Mouse (Mus musculus) CD4-positive, CD25-positive, alpha-beta regulatory T cell, adult 4 months (primary cell): ENCODE results near the gene Asic2. TPM values are rescaled to one million over a fixed set of nuclear protein-coding genes. Genes with fewer than 3 reads are reported as not detected.

Experiments
- ATAC-seq: one replicate; pipeline ENCODE4 v1.8.0; 2017
- polyA plus RNA-seq, 2 experiments: library from polyadenylated mRNA; unstranded; fragments of 100-300 nt; shearing (Covaris generic); gene quantifications; one replicate each; pipeline ENCODE4 v1.2.1; 2017

Gene Asic2
- polyA plus RNA-seq, 2 experiments from 2014 or later = not detected

DNA sequence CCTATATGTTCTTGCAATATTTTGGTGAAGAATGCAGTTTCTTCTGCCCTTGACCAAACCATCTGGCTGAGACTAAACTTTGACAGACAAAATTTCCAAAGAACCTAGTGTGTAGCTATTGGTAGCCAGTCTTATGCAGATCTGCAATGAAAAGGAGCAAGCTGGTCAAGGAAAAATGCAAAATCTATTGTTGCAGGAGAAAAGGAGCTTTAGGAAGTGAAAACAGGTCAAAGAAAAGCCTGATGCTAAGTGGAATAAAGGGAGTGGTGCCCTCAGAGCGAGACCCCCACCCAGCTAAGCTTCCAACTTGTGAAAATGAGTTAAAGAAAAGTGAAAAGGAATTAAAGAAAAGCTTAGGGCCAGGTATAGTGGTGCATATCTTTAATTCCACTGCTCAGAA is 135.9 kb downstream of the Asic2 start:
- ATAC-seq = no peak

DNA sequence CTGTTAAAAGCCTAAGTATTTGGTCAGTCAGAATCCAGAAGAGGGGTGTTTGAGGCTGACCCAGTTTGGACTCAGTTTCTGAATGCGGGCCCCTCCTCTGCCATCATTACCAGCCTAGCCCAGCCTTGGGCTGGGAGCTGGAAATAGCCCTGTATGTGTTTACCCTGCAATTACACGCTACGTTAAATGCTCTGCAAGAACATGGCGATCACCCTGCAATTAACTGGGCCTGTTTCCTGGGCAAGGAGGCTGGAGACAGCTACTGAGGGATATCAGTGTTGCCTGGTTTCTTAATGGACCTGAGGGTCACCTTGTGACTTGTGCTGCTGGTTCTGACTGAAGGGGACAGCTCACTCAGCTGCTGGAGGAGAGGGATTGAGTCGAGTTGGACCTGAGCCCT is 151.7 kb downstream of the Asic2 start:
- no peak for ATAC-seq

DNA sequence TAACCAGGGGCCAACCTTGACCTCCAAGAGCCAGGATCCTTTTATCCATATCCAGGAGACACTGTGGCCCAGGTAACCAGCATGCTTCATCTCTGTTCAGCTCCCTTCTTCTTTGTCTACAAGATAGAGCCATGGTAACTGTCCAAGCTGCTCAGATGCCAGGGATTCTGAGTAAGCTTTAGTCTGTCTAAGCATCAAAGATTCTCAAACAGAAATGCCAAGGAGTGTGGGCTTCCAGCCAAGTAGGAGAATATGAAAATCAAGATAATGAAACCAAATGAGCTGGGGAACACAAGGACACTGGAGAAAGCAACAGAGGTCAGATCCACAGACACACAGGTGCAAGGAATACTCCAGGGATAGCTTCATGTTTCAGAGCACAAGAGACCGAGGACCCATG is 153.4 kb downstream of the Asic2 start:
- no peak for ATAC-seq

DNA sequence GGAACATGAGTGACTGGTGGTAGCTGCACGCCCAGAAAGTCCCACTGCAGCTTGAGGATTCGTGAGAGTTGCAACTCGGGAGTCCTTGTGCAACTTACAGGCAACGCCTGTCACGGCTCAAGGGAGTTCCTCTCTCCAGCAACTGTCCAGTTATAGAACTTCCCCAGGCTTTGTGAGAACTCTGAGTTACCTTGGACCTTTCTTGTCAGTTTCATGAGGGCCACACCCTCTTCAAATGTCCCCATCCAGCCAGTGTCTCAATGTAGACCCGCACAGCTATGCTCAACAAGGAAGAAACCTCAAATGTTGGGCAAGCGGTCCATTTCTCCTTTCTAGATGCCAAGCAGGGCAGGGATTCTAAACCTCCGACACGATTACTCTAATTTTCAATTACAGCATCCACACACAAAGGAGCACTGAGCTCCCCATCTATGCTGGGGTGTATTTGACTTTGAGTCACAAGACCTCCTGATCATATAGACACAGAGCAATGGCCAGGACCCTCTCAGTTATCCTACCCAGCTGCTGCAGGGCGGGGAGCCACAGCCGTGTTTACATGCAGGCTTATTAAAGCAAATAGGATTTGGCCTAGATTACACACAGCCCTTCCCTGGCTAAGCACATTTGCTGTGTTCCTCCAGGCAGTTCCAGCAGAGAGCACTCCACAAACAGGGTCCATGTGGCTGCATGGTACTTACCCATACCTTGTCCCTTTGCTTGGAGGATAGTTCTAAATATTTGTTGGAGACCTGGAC is 161.2 kb downstream of the Asic2 start:
- ATAC-seq = no peak

DNA sequence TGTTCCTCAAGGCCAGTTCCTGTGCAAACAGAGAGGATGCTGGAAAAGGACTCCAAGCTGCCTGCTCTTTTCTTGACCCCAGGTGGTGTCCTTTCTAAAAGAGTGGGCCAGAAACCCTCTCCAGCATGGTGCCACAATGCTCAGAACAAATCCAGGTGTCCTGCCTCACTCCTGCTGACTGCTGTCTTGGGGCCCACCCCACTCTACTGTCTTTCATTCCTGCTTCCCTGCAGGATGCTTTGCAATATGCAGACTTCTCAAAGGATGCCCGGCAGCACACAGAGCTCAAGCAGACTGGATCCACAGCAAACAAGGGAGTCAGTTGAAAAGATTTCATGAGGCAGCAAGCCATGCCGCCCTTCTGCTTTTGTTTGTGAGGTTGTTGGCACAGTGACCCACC is 164.7 kb downstream of the Asic2 start:
- no peak for ATAC-seq

DNA sequence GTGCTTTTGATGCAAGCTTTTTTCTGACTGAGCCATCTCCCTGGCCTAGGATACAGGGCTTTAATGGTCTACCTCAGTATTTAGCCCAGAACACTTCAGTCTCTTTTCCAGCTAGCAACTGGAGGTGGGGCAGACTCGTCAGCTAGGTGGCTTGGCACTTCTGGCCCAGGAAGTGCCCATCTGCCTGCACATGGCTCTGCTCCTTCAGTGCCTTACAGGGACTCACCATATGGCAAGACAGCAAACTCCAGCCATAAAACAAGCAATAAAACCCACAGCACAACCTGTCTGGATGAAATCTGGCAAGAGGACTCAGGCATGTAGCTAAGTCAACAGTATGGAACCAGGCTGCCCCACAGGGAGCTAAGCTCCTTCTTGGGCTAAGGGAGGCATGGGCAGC is 165.6 kb downstream of the Asic2 start:
- no peak for ATAC-seq

DNA sequence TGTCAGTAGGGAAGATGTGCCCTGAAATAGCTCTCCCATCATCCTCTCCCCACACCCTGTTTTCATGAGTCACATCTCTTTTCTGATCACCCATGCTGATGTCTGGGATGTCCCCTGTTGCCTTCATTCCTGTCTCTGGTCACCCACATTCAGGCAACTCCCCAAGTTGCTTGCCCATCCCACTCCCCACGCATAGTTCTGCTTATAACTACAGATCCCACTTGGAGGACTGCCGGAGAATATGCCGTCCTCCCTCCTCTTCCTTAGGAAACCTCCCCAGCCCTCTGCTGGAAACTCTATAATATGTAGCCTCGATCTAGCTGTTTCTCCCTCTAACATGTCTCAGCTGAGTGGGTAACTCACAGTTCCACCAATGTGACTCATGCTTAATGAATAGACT is 167.4 kb downstream of the Asic2 start:
- no peak for ATAC-seq

DNA sequence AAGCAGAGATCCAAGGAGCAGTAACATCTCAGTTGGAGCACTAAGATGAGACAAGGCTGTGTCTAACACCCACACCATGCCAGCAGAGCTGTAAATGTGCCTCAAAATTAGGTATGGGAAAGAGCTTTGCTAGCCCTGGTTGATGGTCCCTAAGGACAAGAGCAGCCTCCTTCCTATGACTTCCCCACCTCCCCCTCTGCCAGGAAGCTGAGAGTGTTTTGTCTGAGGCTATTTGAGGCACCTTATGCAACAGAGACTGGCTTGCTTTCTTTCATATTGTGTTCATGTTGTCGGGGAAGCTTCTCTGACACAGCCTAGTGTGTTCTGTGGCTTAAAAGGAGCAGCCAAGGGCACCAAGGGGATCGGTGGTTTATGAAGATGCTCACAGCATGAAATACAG is 174.7 kb downstream of the Asic2 start:
- no peak for ATAC-seq

DNA sequence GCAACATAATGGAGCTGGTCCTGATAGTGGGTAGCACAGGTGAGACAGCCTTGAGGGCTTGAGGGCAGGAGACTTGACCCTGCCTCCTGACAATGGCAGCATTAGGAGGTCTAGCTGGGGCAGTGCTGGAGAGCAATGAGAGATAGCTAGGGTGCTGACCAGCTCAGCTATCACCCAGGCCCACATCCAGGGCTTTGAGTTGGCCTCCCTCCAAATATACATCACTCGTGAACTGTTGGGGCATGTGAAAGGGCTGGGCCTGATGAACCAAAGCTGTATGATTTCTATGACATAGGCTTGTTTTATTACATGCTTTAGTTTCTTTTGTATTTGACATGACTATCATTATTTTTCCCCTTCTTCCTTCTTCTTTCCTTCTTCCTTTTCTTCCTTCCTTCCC is 176.7 kb downstream of the Asic2 start:
- no peak for ATAC-seq

DNA sequence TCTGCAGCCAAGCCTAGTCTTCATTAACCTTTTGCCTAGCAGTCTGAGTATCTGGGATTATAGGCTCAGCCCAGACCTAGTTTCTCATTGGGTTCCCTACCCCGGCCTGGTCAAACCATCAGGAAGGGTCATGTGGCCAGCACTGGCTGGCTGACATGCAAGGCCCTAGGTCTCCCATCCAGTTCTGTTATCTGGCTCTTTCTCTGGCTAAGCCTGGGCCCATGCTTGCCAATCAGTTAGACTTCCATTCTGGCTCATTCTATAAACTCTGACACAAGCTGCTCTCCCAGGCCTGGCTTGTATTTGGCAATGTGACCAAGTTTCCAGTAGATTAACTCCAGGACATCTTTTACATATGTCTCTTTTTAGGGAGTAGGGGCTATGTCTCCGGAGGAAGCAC is 187.7 kb downstream of the Asic2 start:
- ATAC-seq = no peak

DNA sequence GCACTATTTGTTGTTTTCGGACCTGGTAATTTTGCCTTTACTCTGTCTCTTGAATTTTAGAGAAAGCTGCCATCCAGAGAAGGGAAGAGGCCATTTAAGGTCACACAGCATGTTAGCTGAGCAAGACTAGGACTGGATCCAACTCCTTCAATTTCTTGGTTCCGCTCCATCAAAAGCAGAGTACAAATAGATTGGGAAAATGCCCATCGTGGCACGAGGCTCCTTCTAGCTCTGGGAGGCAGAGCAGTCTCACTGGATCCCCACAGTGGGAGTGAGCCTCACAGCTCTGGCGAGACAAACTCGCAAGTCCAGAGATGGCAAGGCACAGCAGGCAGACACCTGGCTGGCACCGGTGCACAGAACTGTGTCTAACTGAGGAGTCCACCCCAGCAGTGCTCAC is 188.4 kb downstream of the Asic2 start:
- ATAC-seq = no peak

DNA sequence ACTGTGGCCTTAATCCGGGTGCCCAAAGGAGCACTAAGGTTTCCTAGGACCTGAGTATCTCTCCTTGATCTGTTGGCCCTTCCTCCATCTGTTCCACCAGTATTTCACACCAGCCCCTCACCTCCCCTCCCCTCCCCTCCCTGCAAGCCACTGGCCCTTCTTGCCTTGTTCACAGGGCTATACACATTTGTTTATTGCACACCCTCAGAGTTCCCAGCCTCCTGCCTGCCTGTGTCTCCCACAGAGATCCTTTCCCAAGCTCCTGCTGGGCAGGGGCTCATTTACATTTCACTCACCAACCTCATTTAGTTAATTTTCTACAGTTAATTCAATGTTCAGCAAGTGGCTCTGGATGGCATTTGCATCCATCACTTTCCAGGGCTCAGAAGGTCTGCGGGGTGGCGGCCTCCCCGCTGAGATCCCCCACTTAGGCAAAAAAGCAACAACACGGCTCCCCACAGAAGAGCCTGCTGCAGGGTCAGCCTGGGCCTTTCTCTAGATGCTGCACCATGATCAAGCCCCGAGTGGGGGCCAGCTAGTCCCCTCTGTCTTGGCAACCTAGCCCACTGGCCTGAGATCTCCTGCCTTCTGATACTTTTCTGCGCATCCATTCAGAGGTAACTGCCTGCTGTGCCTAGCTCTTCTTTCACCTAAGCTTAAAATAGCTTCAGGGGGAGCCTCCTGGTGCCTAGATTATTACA is 196.9 kb downstream of the Asic2 start:
- ATAC-seq = no peak

DNA sequence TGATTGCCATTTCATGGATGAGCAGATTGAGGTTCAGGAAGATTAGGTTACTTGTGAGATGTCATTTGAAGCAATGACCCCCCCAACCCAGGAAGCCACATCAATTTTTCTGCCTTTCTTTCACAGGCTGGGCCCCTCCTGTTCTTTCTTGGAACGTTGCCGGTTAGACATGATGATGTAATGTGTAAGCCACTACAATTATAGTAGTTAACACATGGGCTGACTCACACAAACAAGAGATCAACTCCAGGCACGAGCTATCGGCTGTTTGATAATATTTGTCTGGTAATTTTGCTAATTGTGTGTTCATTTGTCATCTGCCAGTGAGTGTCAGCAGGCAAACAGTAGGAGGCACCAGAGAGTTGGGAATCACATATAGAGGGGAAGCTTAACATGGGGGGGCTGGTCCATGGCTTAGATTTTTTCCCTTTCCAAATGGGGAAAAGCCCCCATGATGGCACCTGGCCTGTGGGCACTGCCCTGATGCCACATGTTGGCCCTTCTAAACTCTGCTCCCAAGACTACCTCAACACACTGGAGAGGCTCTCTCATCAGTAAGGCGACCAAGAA is 198.5 kb downstream of the Asic2 start:
- no peak for ATAC-seq

DNA sequence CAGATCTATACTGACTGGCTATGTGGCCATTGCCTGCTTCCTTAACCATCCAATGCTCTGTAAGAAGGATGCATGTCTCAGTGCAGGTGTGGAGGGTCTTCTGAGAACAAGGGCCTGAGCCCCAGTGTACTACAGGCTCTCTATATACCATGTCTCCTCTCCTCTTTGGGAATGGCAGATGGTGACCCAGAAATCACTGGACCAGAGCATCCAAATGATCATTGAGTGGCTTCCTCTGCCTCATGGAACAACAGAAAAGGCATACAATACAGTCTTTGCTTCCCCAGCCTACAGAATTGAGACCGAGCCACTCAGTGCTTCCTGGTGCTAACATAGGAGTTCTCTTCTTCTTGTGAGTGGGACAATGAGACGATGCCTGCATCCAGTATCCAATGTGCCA is 200.0 kb downstream of the Asic2 start:
- ATAC-seq = no peak

DNA sequence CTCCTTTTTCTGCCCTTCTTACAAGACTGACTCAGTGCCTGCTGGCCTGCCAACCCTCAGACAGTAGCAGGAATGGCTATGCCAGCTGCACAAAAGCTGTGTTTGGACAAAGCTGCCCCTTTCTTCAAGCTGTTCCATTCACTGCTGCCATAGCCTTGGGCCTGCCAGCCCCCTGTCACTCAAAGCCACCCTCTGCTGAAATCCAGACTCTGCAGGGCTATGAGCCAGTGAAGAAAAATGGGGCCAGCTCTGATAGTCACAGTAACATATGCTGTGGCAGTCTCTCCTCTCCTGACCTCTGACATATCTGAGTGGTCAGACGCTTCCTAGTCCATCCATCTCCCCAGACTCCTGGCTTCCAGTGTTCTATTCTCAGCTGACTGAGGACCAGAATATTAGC is 200.5 kb downstream of the Asic2 start:
- ATAC-seq = no peak

DNA sequence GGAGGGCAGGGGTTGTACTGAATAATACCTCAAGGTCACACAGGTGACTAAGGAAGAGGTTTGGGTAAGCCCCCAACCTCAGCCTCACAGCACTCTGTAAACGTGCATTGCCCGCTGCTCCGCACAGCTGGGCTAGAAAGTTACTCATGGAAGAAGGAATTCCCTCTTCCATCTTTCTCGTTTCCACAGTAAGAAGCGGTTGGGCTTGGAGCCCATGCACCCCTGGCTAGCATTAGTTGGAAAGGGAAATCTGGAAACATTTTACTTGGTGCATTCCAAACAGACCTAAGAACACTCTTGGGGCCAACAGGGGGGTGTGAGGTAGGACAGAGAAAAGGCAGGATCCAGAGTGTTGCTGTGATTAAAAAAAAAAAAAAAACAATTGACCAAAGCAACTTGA is 203.0 kb downstream of the Asic2 start:
- no peak for ATAC-seq

DNA sequence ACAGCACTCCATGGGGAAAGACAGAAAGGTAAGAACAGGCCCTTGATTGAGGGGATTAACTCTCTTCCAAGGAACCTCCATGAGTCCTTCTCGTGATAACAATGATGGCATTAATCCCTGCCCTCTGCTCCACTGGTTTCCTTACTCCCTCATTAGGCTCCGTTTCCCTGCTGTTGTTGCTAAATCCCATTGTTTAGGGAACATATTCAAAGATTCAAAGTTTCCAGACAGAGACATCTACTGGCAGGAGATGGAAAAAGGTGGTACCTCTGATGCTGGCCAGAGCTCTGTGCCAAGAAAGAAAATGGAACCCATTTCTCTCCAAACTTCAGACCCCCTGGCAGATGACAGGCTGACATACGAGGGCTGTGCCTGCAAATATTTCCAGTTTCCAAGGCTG is 203.5 kb downstream of the Asic2 start:
- no peak for ATAC-seq

DNA sequence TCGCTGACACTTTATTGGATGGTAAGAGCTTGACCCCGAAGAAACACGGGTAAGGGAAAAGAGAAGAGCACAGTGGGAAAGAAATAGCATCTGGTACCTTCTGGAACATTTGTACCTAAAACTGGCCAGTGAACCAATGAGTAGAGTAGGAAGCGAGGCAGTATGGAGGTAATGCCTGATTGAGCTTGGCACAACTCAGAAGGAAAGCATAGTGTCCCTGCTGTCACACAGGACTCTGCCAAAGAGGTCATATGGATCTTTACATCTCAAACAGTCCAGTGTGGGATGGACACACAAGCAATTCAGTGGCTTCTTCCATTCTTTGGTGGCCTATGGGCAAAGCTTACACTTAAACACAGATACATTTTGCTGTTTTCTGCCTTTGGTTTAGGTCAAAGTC is 211.0 kb downstream of the Asic2 start:
- no peak for ATAC-seq

DNA sequence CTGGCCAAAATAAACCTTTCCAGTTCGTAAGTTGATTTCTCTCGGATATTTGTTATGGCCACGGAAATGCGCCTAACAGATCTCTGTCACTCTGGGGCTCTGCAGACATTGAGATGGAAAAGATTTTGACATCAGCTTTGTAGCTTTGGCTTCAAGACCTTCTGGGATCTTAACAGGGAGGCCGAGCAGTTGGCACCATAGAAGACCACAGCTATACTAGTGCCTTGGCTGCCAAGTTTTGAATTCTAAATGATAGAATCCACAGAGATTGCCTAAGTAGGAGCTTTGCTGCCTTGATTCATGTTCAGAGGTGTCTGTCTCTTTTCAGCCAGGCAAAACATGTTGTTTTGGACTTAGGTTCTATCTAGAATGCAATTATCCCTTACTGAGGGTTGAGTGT is 217.4 kb downstream of the Asic2 start:
- ATAC-seq = no peak

DNA sequence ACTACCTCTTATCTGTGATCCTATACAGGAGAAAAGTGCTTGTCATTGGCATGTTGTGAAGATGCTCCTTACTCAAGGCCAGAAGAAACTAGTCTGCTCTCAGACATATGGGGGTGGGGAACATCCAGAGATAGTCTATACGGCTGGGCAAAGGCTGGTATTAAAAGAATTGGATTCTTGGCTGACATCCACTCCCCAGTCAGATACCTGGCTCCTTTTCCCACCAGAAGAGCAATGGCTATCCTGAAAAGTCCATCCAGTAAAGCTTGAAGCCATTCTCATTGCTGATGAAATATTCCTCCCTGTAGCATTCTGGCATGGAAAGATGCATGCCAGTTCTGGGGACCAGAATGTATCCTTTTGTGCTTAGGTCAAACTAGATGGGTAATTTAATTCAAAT is 218.2 kb downstream of the Asic2 start:
- no peak for ATAC-seq

DNA sequence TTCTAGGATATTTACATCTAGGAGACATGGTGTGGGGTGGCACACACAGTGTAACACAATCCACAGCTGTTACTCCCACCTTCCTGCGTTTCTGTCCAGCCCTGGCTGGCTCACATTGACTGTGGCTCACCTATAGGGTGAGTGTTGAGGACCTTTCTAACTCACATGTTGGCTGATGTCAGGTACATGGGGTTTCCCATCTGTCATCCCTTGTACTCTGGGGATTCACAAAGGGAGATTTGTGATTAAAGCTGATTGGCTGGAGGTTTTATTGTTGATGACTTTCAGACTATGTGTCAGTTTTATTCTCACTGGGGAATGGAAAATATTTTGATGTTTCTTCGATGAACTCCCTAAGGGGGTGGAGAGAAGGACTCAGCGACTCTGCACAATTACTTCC is 229.3 kb downstream of the Asic2 start:
- peak; percentile 71 for ATAC-seq

DNA sequence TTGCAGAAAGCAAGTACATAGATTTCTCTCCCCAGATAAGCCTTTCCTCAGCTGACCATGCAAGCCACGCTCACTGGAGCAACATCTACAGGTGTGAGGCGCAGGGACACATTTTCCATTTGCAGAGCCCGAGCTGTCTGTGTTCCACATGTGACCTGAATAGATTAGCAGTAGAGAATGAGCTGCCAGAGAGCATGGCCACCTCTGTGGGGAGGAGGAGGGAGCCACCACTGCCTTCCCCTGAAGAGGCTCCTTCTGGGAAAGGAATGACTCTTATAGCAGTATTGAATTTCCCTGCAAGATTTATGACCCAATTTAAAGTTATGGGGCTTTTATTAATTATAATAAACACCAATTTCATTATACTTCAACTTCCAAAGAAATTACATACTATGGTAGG is 230.5 kb downstream of the Asic2 start:
- no peak for ATAC-seq

DNA sequence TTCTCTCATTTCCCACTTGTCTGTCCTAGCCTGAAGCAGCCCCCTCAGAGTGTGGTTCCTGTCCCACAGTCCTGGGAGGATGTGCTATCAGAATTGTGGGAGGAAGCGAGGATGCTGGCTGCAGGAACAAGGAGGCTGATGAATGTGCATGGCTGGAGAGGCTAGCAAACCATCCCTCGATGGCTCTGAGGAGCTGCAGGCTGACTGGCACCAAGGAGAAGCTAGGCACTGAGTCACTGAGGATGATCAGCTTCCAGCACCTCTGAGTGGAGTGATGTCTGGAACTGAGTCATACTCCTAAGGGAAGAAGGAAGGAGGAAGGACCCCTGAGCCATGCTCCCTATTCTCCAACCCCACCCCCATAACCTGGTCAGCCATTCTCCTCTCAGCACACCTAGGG is 246.2 kb downstream of the Asic2 start:
- ATAC-seq = no peak

DNA sequence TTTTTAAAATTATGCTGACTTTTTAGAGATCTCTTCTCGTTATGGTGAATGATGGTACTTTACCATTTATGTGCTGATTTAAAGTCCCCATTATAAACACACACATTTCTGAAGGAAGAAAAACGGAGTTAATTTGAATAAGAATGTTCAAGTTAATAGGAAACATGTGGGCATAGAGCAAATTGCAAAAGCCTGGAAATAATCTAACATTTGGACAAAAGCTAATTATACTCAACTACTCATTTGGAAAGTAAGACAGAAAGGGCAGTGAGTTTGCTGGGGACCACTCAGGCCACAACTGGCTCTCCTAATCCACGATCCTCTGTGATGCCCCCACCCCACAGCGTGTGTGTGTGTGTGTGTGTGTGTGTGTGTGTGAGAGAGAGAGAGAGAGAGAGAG is 253.5 kb downstream of the Asic2 start:
- no peak for ATAC-seq
